Mouse (Mus musculus): ENCODE results near the gene Erf.

GRCm38 (mm10) chr7:25219416-25219750, 31.2 kb downstream of the Erf start:
- no peak for TF ChIP-seq GATA1 (IDR thresholded peaks at IDR 0.05; ENCODE audit: borderline replicate concordance, low read length)
- no peak for TF ChIP-seq FLI1 (IDR thresholded peaks at IDR 0.05; ENCODE audit: low read length)

Data from megakaryocyte, embryonic 14.5 days (primary cell).